Mouse (Mus musculus) testis, adult 2 months (tissue): ENCODE measurements at regions not wholly inside any gene's neighbourhood (a gene's known extent, or its start where the extent isn't known, plus 50 kb on each side); places are given as distances from the start of the nearest gene placed in this dataset.

Experiments used
- H3K27ac ChIP-seq: fragments of 200-500 bp; 2 replicates; pipeline ENCODE4 v1.5.1; 2012; ENCODE audit warnings: low read depth, low read length; ENCODE audit not compliant: control insufficient read depth, insufficient read depth
- H3K27me3 ChIP-seq: fragments of 200-500 bp; 2 replicates; pipeline ENCODE4 v1.6.1; 2012; ENCODE audit warnings: mild to moderate bottlenecking, low read length, moderate library complexity; ENCODE audit not compliant: control insufficient read depth, insufficient read depth
- H3K36me3 ChIP-seq: fragments of 200-500 bp; 2 replicates; pipeline ENCODE4 v1.6.1; 2012; ENCODE audit warnings: mild to moderate bottlenecking, low read length; ENCODE audit not compliant: control insufficient read depth, insufficient read depth
- H3K4me1 ChIP-seq: fragments of 200-500 bp; 2 replicates; pipeline ENCODE4 v1.6.1; 2012; ENCODE audit warnings: low read length; ENCODE audit not compliant: control insufficient read depth, insufficient read depth
- H3K4me3 ChIP-seq: fragments of 200-500 bp; 2 replicates; pipeline ENCODE4 v1.5.1; 2012; ENCODE audit warnings: low read depth, mild to moderate bottlenecking, low read length, moderate library complexity, mixed read lengths; ENCODE audit not compliant: control insufficient read depth
- CTCF ChIP-seq: fragments of 200-500 bp; IDR thresholded peaks from 2 replicates; pipeline ENCODE4 v1.5.1; 2012; ENCODE audit warnings: low read depth, mild to moderate bottlenecking, inconsistent platforms, low read length, moderate library complexity; ENCODE audit not compliant: control insufficient read depth, insufficient read depth, insufficient replicate concordance
- POLR2A ChIP-seq: fragments of 200-500 bp; IDR thresholded peaks from 2 replicates; pipeline ENCODE4 v1.6.1; 2012; ENCODE audit warnings: low read depth, mild to moderate bottlenecking, inconsistent platforms, low read length, moderate library complexity; ENCODE audit not compliant: control insufficient read depth

DNA sequence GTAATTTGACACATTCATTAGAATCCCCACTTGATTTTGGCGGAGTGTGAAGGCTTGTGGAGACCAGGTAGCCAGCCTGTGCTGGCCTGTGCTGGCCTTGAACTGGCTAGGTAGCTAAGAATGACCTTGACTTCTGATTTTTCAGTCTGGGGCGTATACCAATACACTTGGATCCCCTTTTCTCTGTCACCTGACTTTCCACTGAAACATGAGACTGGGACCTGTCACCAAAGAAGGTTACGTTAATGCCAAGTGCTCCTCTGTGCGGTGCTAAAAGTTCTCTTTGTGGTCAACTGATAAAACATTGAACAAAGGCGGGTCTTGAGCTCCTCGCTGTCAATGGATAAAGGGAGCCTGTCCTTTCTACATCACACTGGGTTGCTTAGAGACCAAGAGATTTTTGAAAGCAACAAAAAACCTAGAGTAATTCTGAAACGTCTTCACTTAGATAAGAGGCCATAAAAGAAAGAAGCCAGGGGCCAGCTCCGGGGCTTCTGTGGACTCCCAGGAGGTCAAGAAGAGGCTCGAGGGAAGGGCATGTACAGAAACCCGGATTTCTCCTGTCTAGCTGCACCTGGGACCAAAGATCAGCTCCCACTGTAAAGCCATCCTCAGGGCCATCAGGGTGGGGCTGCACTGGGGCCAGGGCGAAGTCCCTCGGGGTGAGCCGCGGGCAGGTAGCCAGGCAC, 109.0 kb upstream of the Egln3 start:
- Histone ChIP-seq H3K27ac (no peak overlapping the region), H3K27me3 (no peaks in the 10 kb centered on the region), H3K4me1 (peaks cover 11% of the 10 kb centered on the region), H3K4me3 (peak overlapping the region; percentile 21; the same call in 1 of the 2 replicates), H3K36me3 (no peaks in the 10 kb centered on the region)
- no peak for TF ChIP-seq CTCF
- no peak for TF ChIP-seq POLR2A

DNA sequence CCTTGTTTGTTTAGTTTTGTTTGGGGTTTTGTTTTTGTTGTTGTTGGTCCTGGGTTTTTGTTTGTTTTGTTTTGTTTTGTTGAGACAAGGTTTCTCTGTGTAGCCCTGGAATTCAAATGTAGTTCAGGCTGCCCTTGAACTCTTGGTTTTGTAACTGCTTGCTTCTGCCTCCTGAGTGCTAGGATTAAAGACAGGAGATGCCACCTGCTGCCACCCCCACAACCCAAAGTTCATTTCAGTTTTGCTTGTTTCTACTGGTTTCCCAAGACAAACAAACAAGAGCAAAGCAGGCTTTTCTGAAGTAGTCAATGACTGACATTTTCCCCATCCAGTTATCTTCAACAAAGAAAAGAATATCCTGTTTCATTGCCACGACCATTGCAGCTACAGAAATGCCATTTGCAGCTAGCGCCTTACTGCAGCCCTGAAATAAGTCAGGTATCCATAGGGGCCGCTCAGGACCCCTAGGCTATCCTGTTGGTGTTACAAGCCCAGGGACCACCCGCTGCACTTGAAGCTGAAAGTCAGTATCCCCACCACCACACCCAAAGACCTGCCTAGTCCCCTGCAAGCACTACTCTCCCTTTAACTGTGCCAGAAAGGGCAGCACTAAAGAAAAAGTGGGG, 108.3 kb upstream of the Egln3 start:
- Histone ChIP-seq H3K4me3 (no peak overlapping the region), H3K4me1 (peaks cover 8% of the 10 kb centered on the region), H3K36me3 (no peaks in the 10 kb centered on the region), H3K27me3 (no peaks in the 10 kb centered on the region), H3K27ac (no peak overlapping the region)
- TF ChIP-seq CTCF (no peak), POLR2A (no peak)

DNA sequence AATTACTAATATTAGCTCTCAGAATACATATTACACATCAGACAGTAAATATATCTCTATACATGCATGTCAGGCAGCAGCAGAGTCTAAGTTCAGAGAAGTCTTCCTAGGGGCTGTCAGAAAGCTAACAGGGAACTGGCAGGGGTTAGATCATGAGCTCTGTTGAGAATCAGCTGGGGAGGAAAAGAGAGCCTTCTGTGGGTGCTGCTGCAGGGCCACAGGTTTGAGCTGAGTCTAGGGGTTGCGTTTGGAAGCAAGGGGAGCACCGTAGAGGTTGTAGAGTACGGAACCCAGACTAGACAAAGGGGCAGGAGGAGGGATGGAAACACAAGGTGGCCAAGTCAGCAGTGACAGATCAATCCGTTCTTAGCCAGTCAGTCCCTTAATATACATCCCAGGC, 106.2 kb upstream of the Egln3 start:
- Histone ChIP-seq H3K4me1 (peaks cover 6% of the 10 kb centered on the region), H3K4me3 (no peak overlapping the region; the same call in 1 of the 2 replicates), H3K36me3 (no peaks in the 10 kb centered on the region), H3K27me3 (no peaks in the 10 kb centered on the region), H3K27ac (no peak overlapping the region)
- no peak for TF ChIP-seq CTCF
- TF ChIP-seq POLR2A, result no peak

DNA sequence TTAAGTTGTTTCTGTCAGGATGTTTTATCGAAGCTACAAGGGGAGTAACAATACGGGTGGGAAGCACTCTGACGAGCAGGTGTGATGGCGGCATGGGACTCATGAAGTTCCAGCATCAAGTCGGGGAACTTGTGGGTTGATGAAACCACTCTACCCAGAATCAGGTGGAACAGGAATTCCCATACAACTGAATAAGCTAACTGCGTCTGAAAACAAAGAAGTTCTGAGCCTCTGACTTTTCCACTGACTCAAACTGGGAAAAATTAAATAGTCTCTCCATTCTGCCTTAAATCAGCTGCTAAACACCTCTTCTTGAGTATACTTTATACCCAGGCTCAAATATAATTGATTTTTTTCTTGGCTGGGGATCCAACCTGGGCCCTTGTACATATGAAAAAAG, 105.6 kb upstream of the Egln3 start:
- no peak for TF ChIP-seq POLR2A
- TF ChIP-seq CTCF, result no peak

DNA sequence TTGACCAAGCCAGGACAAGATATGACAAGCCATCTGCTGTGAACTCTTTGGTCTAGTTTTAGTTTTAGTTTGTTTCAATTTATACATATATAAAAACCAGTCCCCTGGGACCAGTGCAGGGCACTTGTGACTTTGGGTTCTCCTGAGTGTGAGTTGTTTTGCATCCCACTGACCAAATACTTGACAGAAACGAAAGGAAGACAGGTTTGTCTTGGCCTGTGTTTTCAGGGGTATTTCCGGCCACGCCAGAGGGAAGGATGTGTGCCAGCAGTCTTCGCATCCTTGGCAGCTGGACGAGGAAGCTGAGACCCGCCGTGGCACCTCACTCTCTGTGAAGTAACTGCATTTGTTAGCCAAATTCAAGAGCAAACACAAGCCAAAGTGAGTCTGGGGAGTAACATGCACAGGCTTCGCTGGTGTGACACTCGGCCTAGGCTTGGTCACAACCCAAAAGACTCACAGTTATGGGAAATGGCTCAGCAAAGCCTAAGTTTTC, 101.5 kb upstream of the Egln3 start:
- Histone ChIP-seq H3K36me3 (no peaks in the 10 kb centered on the region), H3K4me3 (no peak overlapping the region), H3K4me1 (no peaks in the 10 kb centered on the region), H3K27ac (no peak overlapping the region), H3K27me3 (no peaks in the 10 kb centered on the region)
- no peak for TF ChIP-seq POLR2A
- TF ChIP-seq CTCF, result no peak

More for the DNA sequence above, 105.6 kb upstream of the Egln3 start:
- H3K36me3 ChIP-seq, result no peaks in the 10 kb centered on the region
- H3K27me3 ChIP-seq, result no peaks in the 10 kb centered on the region
- H3K4me1 ChIP-seq, result peaks cover 6% of the 10 kb centered on the region
- H3K27ac ChIP-seq, result no peak overlapping the region
- no peak overlapping the region for H3K4me3 ChIP-seq

DNA sequence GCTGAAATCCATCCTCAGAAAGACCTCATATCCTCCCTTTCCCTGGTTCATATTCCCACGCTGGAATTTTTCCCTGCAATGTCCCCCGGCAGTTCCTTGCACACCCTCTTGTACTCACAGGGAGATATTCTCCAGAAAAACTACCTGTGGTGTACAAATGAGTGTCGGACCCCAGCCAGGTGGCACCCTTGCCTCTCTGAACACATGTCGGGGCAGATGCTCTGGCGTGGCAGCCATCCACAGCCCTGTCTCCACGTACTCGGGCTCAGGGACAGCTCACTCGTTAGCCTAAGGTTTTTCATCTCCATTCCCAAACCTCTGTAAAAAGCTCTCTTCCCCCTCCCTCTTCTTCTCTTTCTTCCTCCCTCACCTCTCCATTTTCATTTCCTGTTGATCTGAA, 100.1 kb upstream of the Egln3 start:
- no peak for TF ChIP-seq POLR2A
- TF ChIP-seq CTCF, result no peak
- Histone ChIP-seq H3K27ac (no peak overlapping the region), H3K4me1 (no peaks in the 10 kb centered on the region), H3K4me3 (no peak overlapping the region), H3K36me3 (no peaks in the 10 kb centered on the region), H3K27me3 (no peaks in the 10 kb centered on the region)

DNA sequence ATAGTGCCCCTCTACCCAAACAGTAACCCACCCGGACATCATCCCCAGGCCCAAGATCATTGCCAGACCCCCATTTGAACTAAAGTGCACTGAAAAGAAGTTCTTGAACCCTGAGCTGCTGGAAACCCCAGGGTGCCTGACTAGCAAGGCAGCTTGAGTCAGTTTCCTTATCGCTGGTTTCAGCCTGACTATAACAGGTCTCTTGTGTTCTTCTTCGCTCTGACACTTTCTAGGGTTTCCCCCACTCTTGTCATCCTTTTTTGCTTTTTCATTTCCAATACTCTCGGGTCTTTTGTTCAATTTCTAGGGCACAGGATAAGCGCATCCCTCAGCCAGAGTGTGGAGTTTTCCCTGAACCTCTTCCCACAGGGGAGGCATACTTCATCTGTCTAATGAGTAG, 95.8 kb upstream of the Egln3 start:
- Histone ChIP-seq H3K27ac (no peak overlapping the region), H3K4me1 (no peaks in the 10 kb centered on the region), H3K4me3 (no peak overlapping the region), H3K36me3 (no peaks in the 10 kb centered on the region), H3K27me3 (no peaks in the 10 kb centered on the region)
- TF ChIP-seq POLR2A (no peak), CTCF (no peak)
